Mouse (Mus musculus) intestine, embryonic 14.5 days (tissue): ENCODE measurements around the gene Zranb3. TPM values are rescaled to one million over a fixed set of nuclear protein-coding genes. Genes with fewer than 3 reads are reported as not detected.
"Not testable (repeated sequence)": the region's sequence is repeated elsewhere in the genome, so short reads cannot be mapped to it uniquely, and the experiment has no call there.

Experiments used
- ATAC-seq: fragments of 200-750 bp; cut with Nextera tagmentation; replicated peaks from 2 replicates; pipeline ENCODE4 v1.8.0; 2017; ENCODE audit warnings: low read depth, moderate number of reproducible peaks, moderate TSS enrichment, moderate library complexity; ENCODE audit not compliant: low FRiP score, low TSS enrichment
- DNase-seq: peaks from one replicate; pipeline ENCODE4 v3.0.0-alpha.2; 2018; ENCODE audit warnings: low spot score
- H3K27ac ChIP-seq: fragments of 300-500 bp; sonication (generic); 2 replicates; pipeline ENCODE4 v1.5.1; 2014; ENCODE audit warnings: low read depth, mild to moderate bottlenecking, control low read depth
- H3K27me3 ChIP-seq: fragments of 300-500 bp; sonication (generic); replicated peaks from 2 replicates; pipeline ENCODE4 v1.6.1; 2014; ENCODE audit warnings: low read length, control low read depth; ENCODE audit not compliant: control insufficient read depth, insufficient read depth
- H3K36me3 ChIP-seq: fragments of 300-500 bp; sonication (generic); 2 replicates; pipeline ENCODE4 v1.6.1; 2014; ENCODE audit warnings: low read length, control low read depth; ENCODE audit not compliant: control insufficient read depth, insufficient read depth
- H3K4me1 ChIP-seq: fragments of 300-500 bp; sonication (generic); replicated peaks from 2 replicates; pipeline ENCODE4 v1.6.1; 2014; ENCODE audit warnings: low read length, control low read depth, mixed read lengths; ENCODE audit not compliant: control insufficient read depth, insufficient read depth
- H3K4me2 ChIP-seq: fragments of 300-500 bp; sonication (generic); 2 replicates; pipeline ENCODE4 v1.6.1; 2014; ENCODE audit warnings: low read length
- H3K4me3 ChIP-seq: fragments of 300-500 bp; sonication (generic); 2 replicates; pipeline ENCODE4 v1.5.1; 2014; ENCODE audit warnings: low read depth, low read length, control low read depth, mixed read lengths
- H3K9ac ChIP-seq: fragments of 300-500 bp; sonication (generic); 2 replicates; pipeline ENCODE4 v1.6.1; 2014; ENCODE audit warnings: mild to moderate bottlenecking, low read length
- H3K9me3 ChIP-seq: fragments of 300-500 bp; sonication (generic); 2 replicates; pipeline ENCODE4 v1.6.1; 2016; ENCODE audit warnings: low read length, control low read depth; ENCODE audit not compliant: control insufficient read depth
- WGBS: fragments of 180-500 bp; shearing (Covaris S2); extraction: QIAGEN DNeasy Blood & Tissue Kit; methylation state at CpG from one replicate; pipeline ENCODE4 v1.1.7; 2014; 5-methylcytosine and 5-hydroxymethylcytosine counted together
- polyA plus RNA-seq: library from polyadenylated mRNA; unstranded; fragments of >200 nt; fragmentation: Nextera tagmentation; extraction: Ambion mirVana; gene quantifications from 2 replicates; pipeline ENCODE4 v1.2.1, GENCODE M21; 2014

Zranb3 gene
- polyA plus RNA-seq, 1 experiment from 2014 or later = 8.4 TPM

- H3K4me3 ChIP-seq = no peak overlapping the region
- no peaks in the 10 kb centered on the region for H3K4me1 ChIP-seq
- H3K27ac ChIP-seq = no peak overlapping the region
- no peaks in the 10 kb centered on the region for H3K36me3 ChIP-seq
- no peak for ATAC-seq
- no peak for DNase-seq
- H3K9ac ChIP-seq = no peak overlapping the region
- no peaks in the 10 kb centered on the region for H3K27me3 ChIP-seq
- H3K4me2 ChIP-seq = no peak overlapping the region
- 78% methylated on average over 4 of the region's 4 CpGs for WGBS
- no peaks in the 10 kb centered on the region for H3K9me3 ChIP-seq
Measured at GRCm38 (mm10) chr1:128013698-128014386, 89.0 kb downstream of the Zranb3 start.

- Histone ChIP-seq H3K9me3 (no peaks in the 10 kb centered on the region), H3K4me2 (no peak overlapping the region), H3K9ac (no peak overlapping the region), H3K4me3 (no peak overlapping the region), H3K27me3 (no peaks in the 10 kb centered on the region), H3K36me3 (no peaks in the 10 kb centered on the region), H3K27ac (no peak overlapping the region), H3K4me1 (no peaks in the 10 kb centered on the region)
- DNase-seq (no peak), ATAC-seq (no peak)
- 96% methylated on average over 2 of the region's 2 CpGs for WGBS
Measured at GRCm38 (mm10) chr1:128009751-128010150, 93.1 kb downstream of the Zranb3 start.

GRCm38 (mm10) chr1:128006042-128006600, 96.7 kb downstream of the Zranb3 start:
- H3K27me3 ChIP-seq, DNase-seq, H3K27ac ChIP-seq, H3K4me2 ChIP-seq, H3K36me3 ChIP-seq, H3K4me1 ChIP-seq, H3K9me3 ChIP-seq, ATAC-seq, H3K4me3 ChIP-seq, H3K9ac ChIP-seq: not testable (repeated sequence)
- 92% methylated on average over 11 of the region's 11 CpGs for WGBS

- ATAC-seq (no peak), DNase-seq (no peak)
- no peak overlapping the region for H3K4me3 ChIP-seq
- no peak overlapping the region for H3K27ac ChIP-seq
- H3K4me2 ChIP-seq = no peak overlapping the region
- H3K27me3 ChIP-seq = no peaks in the 10 kb centered on the region
- H3K9ac ChIP-seq = no peak overlapping the region
- no peaks in the 10 kb centered on the region for H3K4me1 ChIP-seq
- 81% methylated on average over 2 of the region's 2 CpGs for WGBS
- H3K9me3 ChIP-seq = no peaks in the 10 kb centered on the region
- no peaks in the 10 kb centered on the region for H3K36me3 ChIP-seq
Measured at GRCm38 (mm10) chr1:128004371-128004720, 98.5 kb downstream of the Zranb3 start.

GRCm38 (mm10) chr1:128003712-128004370, 99.0 kb downstream of the Zranb3 start:
- H3K27ac ChIP-seq = no peak overlapping the region
- H3K27me3 ChIP-seq = no peaks in the 10 kb centered on the region
- H3K4me2 ChIP-seq = no peak overlapping the region
- WGBS = 88% methylated on average over 4 of the region's 4 CpGs
- no peak overlapping the region for H3K9ac ChIP-seq
- no peaks in the 10 kb centered on the region for H3K36me3 ChIP-seq
- no peaks in the 10 kb centered on the region for H3K4me1 ChIP-seq
- H3K9me3 ChIP-seq = no peaks in the 10 kb centered on the region
- no peak overlapping the region for H3K4me3 ChIP-seq
- ATAC-seq (no peak), DNase-seq (no peak)

- no peak overlapping the region for H3K27ac ChIP-seq
- no peaks in the 10 kb centered on the region for H3K4me1 ChIP-seq
- DNase-seq = no peak
- H3K4me2 ChIP-seq = no peak overlapping the region
- H3K4me3 ChIP-seq = no peak overlapping the region
- 83% methylated on average over 2 of the region's 2 CpGs for WGBS
- no peak for ATAC-seq
- no peaks in the 10 kb centered on the region for H3K27me3 ChIP-seq
- H3K36me3 ChIP-seq = no peaks in the 10 kb centered on the region
- no peaks in the 10 kb centered on the region for H3K9me3 ChIP-seq
- H3K9ac ChIP-seq = no peak overlapping the region
Measured at GRCm38 (mm10) chr1:128002159-128002558, 100.7 kb downstream of the Zranb3 start.

- not testable (repeated sequence) for H3K4me3 ChIP-seq, H3K36me3 ChIP-seq, ATAC-seq, DNase-seq, H3K9me3 ChIP-seq, H3K27ac ChIP-seq, H3K27me3 ChIP-seq, H3K9ac ChIP-seq, H3K4me1 ChIP-seq, H3K4me2 ChIP-seq
- WGBS = 92% methylated on average over 4 of the region's 4 CpGs
Measured at GRCm38 (mm10) chr1:128000931-128001330, 101.9 kb downstream of the Zranb3 start.

- H3K4me2 ChIP-seq = no peak overlapping the region
- DNase-seq (no peak), ATAC-seq (no peak)
- H3K36me3 ChIP-seq = no peaks in the 10 kb centered on the region
- no peaks in the 10 kb centered on the region for H3K4me1 ChIP-seq
- no peak overlapping the region for H3K4me3 ChIP-seq
- no peaks in the 10 kb centered on the region for H3K27me3 ChIP-seq
- 94% methylated on average over 4 of the region's 4 CpGs for WGBS
- H3K27ac ChIP-seq = no peak overlapping the region
- no peaks in the 10 kb centered on the region for H3K9me3 ChIP-seq
- no peak overlapping the region for H3K9ac ChIP-seq
Measured at GRCm38 (mm10) chr1:127993892-127994291, 109.0 kb downstream of the Zranb3 start.
